Mouse (Mus musculus) T-helper 1 cell (primary cell): ENCODE data around the gene Olfr881.

Experiments used
- in situ Hi-C: fragments of 300-600 bp; cut with MboI, MseI; formaldehyde crosslinking; loops from one replicate; pipeline ENCODE4 v1.15.1; 2025; ENCODE audit warnings: high pct_unique_total_duplicates

The Olfr881 gene

GRCm38 (mm10) chr9:37991525-37991924 is at the start of gene Olfr881:
Gene Olfr881, plus strand, starts transcription at chr9:37991825.
- in situ Hi-C loops = no loop called here

- in situ Hi-C loops = no loop called here
Measured at GRCm38 (mm10) chr9:37998581-37999204, 7.1 kb downstream of the Olfr881 start.

GRCm38 (mm10) chr9:38000021-38000420 is 8.4 kb downstream of the Olfr881 start:
- in situ Hi-C loops = no loop called here

GRCm38 (mm10) chr9:38025508-38025907 is 33.9 kb downstream of the Olfr881 start, which contains the start of gene Olfr883:
Gene Olfr883, plus strand, starts transcription at chr9:38025808.
- in situ Hi-C loops = no loop called here
